In genomic region chr5:135730278-135730677, GRCm38 (mm10) we compare ENCODE assay signal across 21 mouse cellular contexts. TPM values are rescaled to one million over a fixed set of nuclear protein-coding genes. Genes with fewer than 3 reads are reported as not detected.
DNase-seq lines count a peak whose midpoint lies in the region.
"Had no signal": no experiment of that assay in that cellular context is flagged by ENCODE, and none has a peak within 500 bp of the region (broad histone marks: within the 10 kb centered on the region; RNA-seq: fewer than 3 reads in every experiment).

No protein-coding gene starts in this region.

- WGBS in limb, embryonic 10.5 days = 96% methylated on average over 10 of the region's 10 CpGs

- H3K27ac ChIP-seq in limb, embryonic 10.5 days = peak overlapping the region; percentile 14; the same call in 1 of the 2 replicates
- H3K27ac ChIP-seq: embryonic facial prominence, embryonic 10.5 days; embryonic facial prominence, embryonic 12.5 days; forebrain, embryonic 13.5 days; forebrain, embryonic 15.5 days had no signal

- no peak overlapping the region for H3K4me3 ChIP-seq in limb, embryonic 10.5 days
- H3K4me3 ChIP-seq: embryonic facial prominence, embryonic 10.5 days; embryonic facial prominence, embryonic 12.5 days; forebrain, embryonic 13.5 days; forebrain, embryonic 15.5 days had no signal

- DNase-seq in cerebellum, adult 11-12 months = peak; percentile 55
- no peak for DNase-seq in cerebellum, postnatal 10 days
- DNase-seq in cerebellum, adult 9-11 months = peak; percentile 48
- no peak for DNase-seq in cerebellum, adult 9-10 months
- DNase-seq in brain, adult 2 months (ENCODE audit: low read depth, low spot score) = peak; percentile 52
- no peak for DNase-seq in limb, embryonic 10.5 days (ENCODE audit: low spot score)
- DNase-seq in left cerebral cortex, postnatal 4 days = no peak
- DNase-seq: adrenal gland, adult 2 months; adrenal gland, postnatal 10 days; adrenal gland, postnatal 25 days; cerebellum, adult 11 months; cerebellum, adult 8-10 months; forebrain, postnatal 0 days had no signal

- H3K4me1 ChIP-seq in limb, embryonic 10.5 days = peaks cover 30% of the 10 kb centered on the region

- intact Hi-C loops in left cerebral cortex, postnatal 4 days (cut with DNase I) = no loop called here

- H3K27me3 ChIP-seq in limb, embryonic 10.5 days (ENCODE audit: low read depth, poor library complexity, severe bottlenecking) = no peaks in the 10 kb centered on the region
- H3K27me3 ChIP-seq: embryonic facial prominence, embryonic 12.5 days; forebrain, embryonic 13.5 days; forebrain, embryonic 15.5 days had no signal

- H3K36me3 ChIP-seq in limb, embryonic 10.5 days = peaks cover 85% of the 10 kb centered on the region

- H3K9me3 ChIP-seq in limb, embryonic 10.5 days (replicated peaks) = no peaks in the 10 kb centered on the region
- H3K9me3 ChIP-seq: embryonic facial prominence, embryonic 10.5 days; embryonic facial prominence, embryonic 12.5 days; forebrain, embryonic 13.5 days; forebrain, embryonic 15.5 days had no signal

RNA-seq across cellular contexts. Expression of gene Tmem120a, which starts 14.0 kb away (rescaled TPM):
- 54.1 and 62.5 TPM in 2 replicates for polyA plus RNA-seq in limb, embryonic 10.5 days (2016; fragmentation: Nextera tagmentation; extraction: Ambion mirVana)
- total RNA-seq in left cerebral cortex, postnatal 4 days (2021) = 10 to 100 TPM; 44.4 to 47.0 TPM

RNA-seq across cellular contexts. Expression of gene Styxl1, which starts 47.9 kb away (rescaled TPM):
- not detected in 2 replicates for polyA plus RNA-seq in limb, embryonic 10.5 days (2016; fragmentation: Nextera tagmentation; extraction: Ambion mirVana)
- total RNA-seq in left cerebral cortex, postnatal 4 days (2021) = not detected
- total RNA-seq: ES-E14, MEL had no signal
- polyA plus RNA-seq: C2C12; forebrain, embryonic 11.5 days had no signal

RNA-seq across cellular contexts. Expression of gene Mdh2, which starts 48.0 kb away (rescaled TPM):
- polyA plus RNA-seq in limb, embryonic 10.5 days (2016; fragmentation: Nextera tagmentation; extraction: Ambion mirVana) = 600 and 631 TPM in 2 replicates
- total RNA-seq in left cerebral cortex, postnatal 4 days (2021) = 100 to 1,000 TPM; 359 to 370 TPM

Comparison
In these comparisons a context has a peak if more than half of its experiments do, and no peak if none do; other contexts are left out.
1. DNase-seq: peak in cerebellum, adult 11-12 months (single experiment), cerebellum, adult 9-11 months (single experiment) and brain, adult 2 months (single experiment); none in cerebellum, postnatal 10 days (0 of 2), cerebellum, adult 9-10 months (single experiment), limb, embryonic 10.5 days (single experiment) and left cerebral cortex, postnatal 4 days (single experiment).